Mouse (Mus musculus): ENCODE data around the gene Acaca.

DNA sequence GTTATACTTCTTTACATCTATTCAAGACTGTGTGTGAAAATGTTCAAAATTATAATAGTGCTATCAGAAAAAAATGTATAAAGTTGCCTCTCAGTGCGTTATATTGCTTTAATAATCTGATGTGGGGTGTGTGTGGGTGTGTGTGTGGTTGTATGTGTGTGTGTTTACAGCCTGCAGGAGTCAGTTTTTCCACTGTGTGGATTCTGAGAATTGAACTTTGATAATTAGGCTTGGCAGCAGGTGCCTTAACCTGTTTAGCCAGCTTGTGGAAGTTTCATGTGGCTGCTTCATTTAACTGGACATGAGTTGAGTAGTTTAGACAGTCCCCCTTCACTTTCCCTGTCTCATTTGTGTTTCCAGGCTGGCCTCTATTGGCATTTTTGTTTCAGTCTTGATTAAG is 117.9 kb downstream of the Acaca start:
- TF ChIP-seq CTCF (conservative IDR thresholded peaks at IDR 0.05; ENCODE audit: low read length) (no peak), NANOG (IDR thresholded peaks at IDR 0.05; ENCODE audit: borderline replicate concordance, low read length) (no peak), POU5F1 (IDR thresholded peaks at IDR 0.05; ENCODE audit: borderline replicate concordance, low read length) (no peak)

Measured in E14TG2a.4 (cell line).